Mouse (Mus musculus) liver, embryonic 13.5 days (tissue): ENCODE measurements around the gene Zbed6. TPM values are rescaled to one million over a fixed set of nuclear protein-coding genes. Genes with fewer than 3 reads are reported as not detected.

ENCODE experiments used
- ATAC-seq: fragments of 200-750 bp; cut with Nextera tagmentation; 2 replicates; pipeline ENCODE4 v1.8.0; 2017; ENCODE audit warnings: low read depth, mild to moderate bottlenecking, moderate number of reproducible peaks, moderate library complexity
- DNase-seq: peaks from one replicate; pipeline ENCODE4 v3.0.0; 2022
- H3K27ac ChIP-seq: fragments of 300-500 bp; sonication (generic); 2 replicates; pipeline ENCODE4 v1.5.1; 2015; ENCODE audit warnings: moderate library complexity, mild to moderate bottlenecking, inconsistent platforms
- H3K27me3 ChIP-seq: fragments of 300-500 bp; sonication (generic); 2 replicates; pipeline ENCODE4 v1.6.1; 2015; ENCODE audit warnings: mild to moderate bottlenecking, inconsistent platforms
- H3K36me3 ChIP-seq: fragments of 300-500 bp; sonication (generic); 2 replicates; pipeline ENCODE4 v1.6.1; 2015; ENCODE audit warnings: mild to moderate bottlenecking, inconsistent platforms
- H3K4me1 ChIP-seq: fragments of 300-500 bp; sonication (generic); replicated peaks from 2 replicates; pipeline ENCODE4 v1.6.1; 2015; ENCODE audit warnings: inconsistent platforms
- H3K4me2 ChIP-seq: fragments of 300-500 bp; sonication (generic); 2 replicates; pipeline ENCODE4 v1.6.1; 2015; ENCODE audit warnings: inconsistent platforms, mild to moderate bottlenecking, moderate library complexity
- H3K4me3 ChIP-seq: fragments of 300-500 bp; sonication (generic); replicated peaks from 2 replicates; pipeline ENCODE4 v1.5.1; 2015; ENCODE audit warnings: mild to moderate bottlenecking, inconsistent platforms
- H3K9ac ChIP-seq: fragments of 300-500 bp; sonication (generic); 2 replicates; pipeline ENCODE4 v1.6.1; 2015; ENCODE audit warnings: mild to moderate bottlenecking, inconsistent platforms
- H3K9me3 ChIP-seq: fragments of 300-500 bp; sonication (generic); replicated peaks from 2 replicates; pipeline ENCODE4 v1.6.1; 2016; ENCODE audit warnings: inconsistent platforms
- WGBS: fragments of 180-500 bp; shearing (Covaris S2); methylation state at CpG from one replicate; pipeline ENCODE4 v1.1.7; 2015; ENCODE audit not compliant: insufficient replicate concordance; 5-methylcytosine and 5-hydroxymethylcytosine counted together
- polyA plus RNA-seq: library from polyadenylated mRNA; unstranded; fragments of >200 nt; fragmentation: Nextera tagmentation; extraction: Ambion mirVana; gene quantifications from 2 replicates; pipeline ENCODE4 v1.2.1, GENCODE M21; 2015

Gene Zbed6
- polyA plus RNA-seq, 1 experiment from 2014 or later = not detected

GRCm38 (mm10) chr1:133662941-133663340 lies 2.3 kb upstream of the Zbed6 start:
- H3K4me3 ChIP-seq = no peak overlapping the region
- WGBS = 87% methylated on average over 7 of the region's 7 CpGs
- no peak overlapping the region for H3K27ac ChIP-seq
- no peaks in the 10 kb centered on the region for H3K27me3 ChIP-seq
- H3K36me3 ChIP-seq = peaks cover 17% of the 10 kb centered on the region
- ATAC-seq (no peak), DNase-seq (no peak)
- H3K9ac ChIP-seq = no peak overlapping the region
- H3K4me2 ChIP-seq = no peak overlapping the region
- H3K9me3 ChIP-seq = no peaks in the 10 kb centered on the region
- H3K4me1 ChIP-seq = peaks cover 31% of the 10 kb centered on the region

GRCm38 (mm10) chr1:133661203-133661933 lies 683 bp upstream of the Zbed6 start, which contains the start of gene Gm38394:
TSS of gene Gm38394 (minus strand) at chr1:133661318.
- H3K27me3 ChIP-seq = no peaks in the 10 kb centered on the region
- peak within 1 kb of the TSS; percentile 85 for H3K4me3 ChIP-seq
- no peaks in the 10 kb centered on the region for H3K9me3 ChIP-seq
- H3K4me2 ChIP-seq = peak within 1 kb of the TSS; percentile 86
- H3K36me3 ChIP-seq = peaks cover 32% of the 10 kb centered on the region
- peak within 1 kb of the TSS; percentile 87 for H3K27ac ChIP-seq
- ATAC-seq = peak; percentile 99
- peak within 1 kb of the TSS; percentile 92 for H3K9ac ChIP-seq
- peaks cover 45% of the 10 kb centered on the region for H3K4me1 ChIP-seq
- peak; percentile 86 for DNase-seq
- WGBS = 3% methylated on average over 26 of the region's 26 CpGs

- no peaks in the 10 kb centered on the region for H3K9me3 ChIP-seq
- H3K27ac ChIP-seq = no peak overlapping the region
- H3K4me1 ChIP-seq = peaks cover 48% of the 10 kb centered on the region
- no peak for DNase-seq
- ATAC-seq = no peak
- H3K27me3 ChIP-seq = no peaks in the 10 kb centered on the region
- peak overlapping the region; percentile 86; the same call in 1 of the 2 replicates for H3K4me2 ChIP-seq
- H3K4me3 ChIP-seq = no peak overlapping the region
- peaks cover 42% of the 10 kb centered on the region for H3K36me3 ChIP-seq
- H3K9ac ChIP-seq = no peak overlapping the region
- WGBS = 97% methylated on average over 3 of the region's 3 CpGs
These were observed 1.8 kb downstream of the Zbed6 start for GRCm38 (mm10) chr1:133658878-133659277.

GRCm38 (mm10) chr1:133656811-133657210 lies 3.9 kb downstream of the Zbed6 start:
- no peaks in the 10 kb centered on the region for H3K9me3 ChIP-seq
- H3K9ac ChIP-seq = no peak overlapping the region
- H3K27me3 ChIP-seq = no peaks in the 10 kb centered on the region
- 82% methylated on average over 5 of the region's 5 CpGs for WGBS
- ATAC-seq (no peak), DNase-seq (no peak)
- H3K4me2 ChIP-seq = no peak overlapping the region
- peaks cover 49% of the 10 kb centered on the region for H3K36me3 ChIP-seq
- no peak overlapping the region for H3K4me3 ChIP-seq
- H3K27ac ChIP-seq = no peak overlapping the region
- H3K4me1 ChIP-seq = peaks cover 50% of the 10 kb centered on the region

GRCm38 (mm10) chr1:133653033-133653432 lies 7.7 kb downstream of the Zbed6 start:
- no peak overlapping the region for H3K4me2 ChIP-seq
- H3K4me3 ChIP-seq = no peak overlapping the region
- H3K4me1 ChIP-seq = peaks cover 33% of the 10 kb centered on the region
- H3K9me3 ChIP-seq = no peaks in the 10 kb centered on the region
- H3K36me3 ChIP-seq = peaks cover 49% of the 10 kb centered on the region
- no peak for ATAC-seq
- WGBS = 92% methylated on average over 1 of the region's 1 CpGs
- H3K9ac ChIP-seq = no peak overlapping the region
- no peaks in the 10 kb centered on the region for H3K27me3 ChIP-seq
- DNase-seq = no peak
- H3K27ac ChIP-seq = no peak overlapping the region

GRCm38 (mm10) chr1:133650288-133651055 lies 10.2 kb downstream of the Zbed6 start:
- H3K27me3 ChIP-seq = no peaks in the 10 kb centered on the region
- no peak for DNase-seq
- H3K36me3 ChIP-seq = peaks cover 51% of the 10 kb centered on the region
- peak overlapping the region; percentile 9; the same call in 1 of the 2 replicates for H3K27ac ChIP-seq
- WGBS = 80% methylated on average over 7 of the region's 7 CpGs
- no peak overlapping the region for H3K9ac ChIP-seq
- no peak for ATAC-seq
- H3K9me3 ChIP-seq = no peaks in the 10 kb centered on the region
- no peak overlapping the region for H3K4me3 ChIP-seq
- H3K4me2 ChIP-seq = no peak overlapping the region
- H3K4me1 ChIP-seq = peaks cover 16% of the 10 kb centered on the region

- Histone ChIP-seq H3K27me3 (no peaks in the 10 kb centered on the region), H3K4me2 (no peak overlapping the region), H3K36me3 (peaks cover 76% of the 10 kb centered on the region), H3K27ac (no peak overlapping the region), H3K4me1 (peaks cover 8% of the 10 kb centered on the region), H3K9ac (no peak overlapping the region), H3K9me3 (no peaks in the 10 kb centered on the region), H3K4me3 (no peak overlapping the region)
- no peak for DNase-seq
- WGBS = 87% methylated on average over 5 of the region's 5 CpGs
- no peak for ATAC-seq
These were observed 15.0 kb downstream of the Zbed6 start for GRCm38 (mm10) chr1:133645652-133646051.

GRCm38 (mm10) chr1:133641163-133641562 lies 19.5 kb downstream of the Zbed6 start:
- no peaks in the 10 kb centered on the region for H3K4me1 ChIP-seq
- ATAC-seq (no peak), DNase-seq (no peak)
- no peak overlapping the region for H3K4me2 ChIP-seq
- no peak overlapping the region for H3K27ac ChIP-seq
- no peaks in the 10 kb centered on the region for H3K9me3 ChIP-seq
- peaks cover 98% of the 10 kb centered on the region for H3K36me3 ChIP-seq
- no peak overlapping the region for H3K9ac ChIP-seq
- no peak overlapping the region for H3K4me3 ChIP-seq
- 89% methylated on average over 2 of the region's 2 CpGs for WGBS
- H3K27me3 ChIP-seq = no peaks in the 10 kb centered on the region

- no peaks in the 10 kb centered on the region for H3K9me3 ChIP-seq
- H3K4me1 ChIP-seq = no peaks in the 10 kb centered on the region
- no peak for DNase-seq
- peaks cover 96% of the 10 kb centered on the region for H3K36me3 ChIP-seq
- ATAC-seq = no peak
- H3K9ac ChIP-seq = no peak overlapping the region
- H3K27me3 ChIP-seq = no peaks in the 10 kb centered on the region
- H3K4me2 ChIP-seq = no peak overlapping the region
- 86% methylated on average over 6 of the region's 6 CpGs for WGBS
- H3K27ac ChIP-seq = no peak overlapping the region
- H3K4me3 ChIP-seq = no peak overlapping the region
These were observed 22.2 kb downstream of the Zbed6 start for GRCm38 (mm10) chr1:133638517-133638916.

GRCm38 (mm10) chr1:133632168-133632567 lies 28.5 kb downstream of the Zbed6 start:
- Histone ChIP-seq H3K4me2 (no peak overlapping the region), H3K9ac (no peak overlapping the region), H3K27me3 (no peaks in the 10 kb centered on the region), H3K4me3 (no peak overlapping the region), H3K9me3 (no peaks in the 10 kb centered on the region), H3K36me3 (peaks cover 94% of the 10 kb centered on the region), H3K27ac (no peak overlapping the region), H3K4me1 (no peaks in the 10 kb centered on the region)
- 89% methylated on average over 2 of the region's 2 CpGs for WGBS
- DNase-seq (no peak), ATAC-seq (no peak)

GRCm38 (mm10) chr1:133625052-133625451 lies 35.6 kb downstream of the Zbed6 start:
- no peak for ATAC-seq
- 69% methylated on average over 2 of the region's 2 CpGs for WGBS
- H3K27ac ChIP-seq = no peak overlapping the region
- no peaks in the 10 kb centered on the region for H3K4me1 ChIP-seq
- H3K4me3 ChIP-seq = no peak overlapping the region
- H3K4me2 ChIP-seq = no peak overlapping the region
- no peak for DNase-seq
- H3K27me3 ChIP-seq = no peaks in the 10 kb centered on the region
- no peak overlapping the region for H3K9ac ChIP-seq
- no peaks in the 10 kb centered on the region for H3K9me3 ChIP-seq
- peaks cover 93% of the 10 kb centered on the region for H3K36me3 ChIP-seq
